Mouse (Mus musculus) ES-Bruce4 (cell line): ENCODE results near the gene B3gnt4. TPM values are rescaled to one million over a fixed set of nuclear protein-coding genes. Genes with fewer than 3 reads are reported as not detected.

Experiments used
- H3K27ac ChIP-seq: 2 replicates; pipeline ENCODE4 v1.5.1; 2012; ENCODE audit warnings: low read length, inconsistent platforms; ENCODE audit not compliant: insufficient read depth
- H3K27me3 ChIP-seq: 2 replicates; pipeline ENCODE4 v1.6.1; 2012; ENCODE audit warnings: mild to moderate bottlenecking, low read length, inconsistent platforms; ENCODE audit not compliant: control insufficient read depth, poor library complexity, insufficient read depth, severe bottlenecking
- H3K36me3 ChIP-seq: 2 replicates; pipeline ENCODE4 v1.6.1; 2012; ENCODE audit warnings: inconsistent platforms, mild to moderate bottlenecking, low read length, moderate library complexity; ENCODE audit not compliant: control insufficient read depth, poor library complexity, insufficient read depth, severe bottlenecking
- H3K4me1 ChIP-seq: one replicate; pipeline ENCODE4 v1.8.1; 2011; ENCODE audit warnings: low read length; ENCODE audit not compliant: control insufficient read depth, insufficient read depth
- H3K4me3 ChIP-seq: 2 replicates; pipeline ENCODE4 v1.5.1; 2011; ENCODE audit warnings: low read depth, mild to moderate bottlenecking, low read length
- H3K9ac ChIP-seq: 2 replicates; pipeline ENCODE4 v1.6.1; 2012; ENCODE audit warnings: low read depth, mild to moderate bottlenecking, inconsistent platforms; ENCODE audit not compliant: poor library complexity, severe bottlenecking
- H3K9me3 ChIP-seq: replicated peaks from 2 replicates; pipeline ENCODE4 v1.6.1; 2012; ENCODE audit warnings: mild to moderate bottlenecking, low read length, inconsistent platforms; ENCODE audit not compliant: control insufficient read depth, poor library complexity, insufficient read depth, severe bottlenecking
- CTCF ChIP-seq: IDR thresholded peaks from one replicate; pipeline ENCODE4 v1.8.1; 2011; ENCODE audit warnings: low read depth, low read length
- EP300 ChIP-seq: IDR thresholded peaks from 2 replicates; pipeline ENCODE4 v1.6.1; 2011; ENCODE audit warnings: low read depth, low read length; ENCODE audit not compliant: insufficient read depth
- POLR2A ChIP-seq: IDR thresholded peaks from one replicate; pipeline ENCODE4 v1.8.1; 2011; ENCODE audit warnings: low read length; ENCODE audit not compliant: insufficient read depth
- polyA plus RNA-seq: library from polyadenylated mRNA; stranded (reverse); fragments of >200 nt; gene quantifications from 2 replicates; pipeline ENCODE4 v1.2.4, GENCODE M21; 2011; ENCODE audit warnings: low read depth; ENCODE audit not compliant: missing spikeins, insufficient read depth, insufficient read length

The B3gnt4 gene
- polyA plus RNA-seq, 1 experiment, result 0.85 TPM

DNA sequence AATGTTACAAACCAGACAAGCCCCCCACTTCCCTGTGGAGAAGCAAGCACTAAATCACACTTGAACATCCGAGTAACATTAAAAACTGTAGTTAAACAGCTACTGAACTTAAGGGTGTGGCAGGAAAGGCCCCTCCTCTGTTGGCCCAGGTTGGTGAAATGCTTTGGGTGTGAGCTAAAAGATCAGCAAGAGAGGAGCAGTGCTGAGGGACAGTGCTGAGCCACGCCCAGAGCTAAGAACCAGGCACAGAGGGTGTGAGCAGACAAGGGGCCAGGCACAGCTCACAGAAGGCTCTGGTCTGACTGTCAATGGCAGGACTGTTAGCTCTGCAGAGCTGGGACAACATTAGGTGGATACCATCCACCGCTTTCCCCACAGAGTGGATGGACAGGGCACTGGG, 1.8 kb downstream of the B3gnt4 start:
- Histone ChIP-seq H3K9me3 (no peaks in the 10 kb centered on the region), H3K9ac (no peak overlapping the region), H3K4me3 (no peak overlapping the region), H3K27me3 (no peaks in the 10 kb centered on the region), H3K27ac (no peak overlapping the region), H3K4me1 (peaks cover 7% of the 10 kb centered on the region), H3K36me3 (peaks cover 9% of the 10 kb centered on the region)
- TF ChIP-seq CTCF (no peak), EP300 (no peak), POLR2A (no peak)

GRCm38 (mm10) chr5:123514871-123515270, 4.6 kb downstream of the B3gnt4 start:
- TF ChIP-seq EP300 (no peak), POLR2A (no peak), CTCF (no peak)
- H3K27ac ChIP-seq, result no peak overlapping the region
- no peaks in the 10 kb centered on the region for H3K9me3 ChIP-seq
- peaks cover 20% of the 10 kb centered on the region for H3K36me3 ChIP-seq
- H3K4me1 ChIP-seq, result peaks cover 7% of the 10 kb centered on the region
- no peak overlapping the region for H3K9ac ChIP-seq
- no peak overlapping the region for H3K4me3 ChIP-seq
- no peaks in the 10 kb centered on the region for H3K27me3 ChIP-seq

GRCm38 (mm10) chr5:123520666-123521065, 10.4 kb downstream of the B3gnt4 start:
- H3K4me3 ChIP-seq, result no peak overlapping the region
- H3K9ac ChIP-seq, result no peak overlapping the region
- TF ChIP-seq CTCF (no peak), POLR2A (no peak), EP300 (no peak)
- no peaks in the 10 kb centered on the region for H3K9me3 ChIP-seq
- H3K27ac ChIP-seq, result no peak overlapping the region
- no peaks in the 10 kb centered on the region for H3K27me3 ChIP-seq
- H3K36me3 ChIP-seq, result peaks cover 18% of the 10 kb centered on the region
- no peaks in the 10 kb centered on the region for H3K4me1 ChIP-seq

DNA sequence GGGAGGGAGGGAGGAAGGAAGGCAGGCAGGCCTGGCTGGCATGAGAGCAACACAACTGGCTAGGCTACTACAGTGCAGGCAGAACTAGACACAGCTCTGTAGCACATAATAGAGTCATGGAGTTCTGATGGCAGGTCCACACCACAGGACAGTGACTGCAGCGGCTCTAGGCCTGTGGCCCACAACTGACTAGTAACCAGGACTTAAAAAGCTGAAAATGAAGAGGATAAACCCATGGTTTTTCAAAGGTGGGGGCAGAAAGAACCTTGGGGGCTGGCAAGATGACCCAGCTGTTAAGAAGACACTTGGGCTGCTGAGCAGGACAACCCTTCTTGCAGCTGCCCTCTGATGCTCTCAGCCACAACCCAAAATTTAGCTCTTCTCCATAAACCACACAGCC, 11.4 kb downstream of the B3gnt4 start:
- no peaks in the 10 kb centered on the region for H3K27me3 ChIP-seq
- H3K9me3 ChIP-seq, result no peaks in the 10 kb centered on the region
- H3K36me3 ChIP-seq, result peaks cover 12% of the 10 kb centered on the region
- H3K4me1 ChIP-seq, result no peaks in the 10 kb centered on the region
- H3K27ac ChIP-seq, result no peak overlapping the region
- no peak overlapping the region for H3K9ac ChIP-seq
- TF ChIP-seq EP300 (no peak), POLR2A (no peak), CTCF (no peak)
- H3K4me3 ChIP-seq, result no peak overlapping the region

- no peaks in the 10 kb centered on the region for H3K4me1 ChIP-seq
- no peak overlapping the region for H3K27ac ChIP-seq
- peaks cover 11% of the 10 kb centered on the region for H3K36me3 ChIP-seq
- no peaks in the 10 kb centered on the region for H3K27me3 ChIP-seq
- H3K9me3 ChIP-seq, result no peaks in the 10 kb centered on the region
- no peak overlapping the region for H3K9ac ChIP-seq
- TF ChIP-seq EP300, result no peak
- no peak for TF ChIP-seq POLR2A
- no peak overlapping the region for H3K4me3 ChIP-seq
Observed at GRCm38 (mm10) chr5:123522166-123522565, 11.9 kb downstream of the B3gnt4 start.

DNA sequence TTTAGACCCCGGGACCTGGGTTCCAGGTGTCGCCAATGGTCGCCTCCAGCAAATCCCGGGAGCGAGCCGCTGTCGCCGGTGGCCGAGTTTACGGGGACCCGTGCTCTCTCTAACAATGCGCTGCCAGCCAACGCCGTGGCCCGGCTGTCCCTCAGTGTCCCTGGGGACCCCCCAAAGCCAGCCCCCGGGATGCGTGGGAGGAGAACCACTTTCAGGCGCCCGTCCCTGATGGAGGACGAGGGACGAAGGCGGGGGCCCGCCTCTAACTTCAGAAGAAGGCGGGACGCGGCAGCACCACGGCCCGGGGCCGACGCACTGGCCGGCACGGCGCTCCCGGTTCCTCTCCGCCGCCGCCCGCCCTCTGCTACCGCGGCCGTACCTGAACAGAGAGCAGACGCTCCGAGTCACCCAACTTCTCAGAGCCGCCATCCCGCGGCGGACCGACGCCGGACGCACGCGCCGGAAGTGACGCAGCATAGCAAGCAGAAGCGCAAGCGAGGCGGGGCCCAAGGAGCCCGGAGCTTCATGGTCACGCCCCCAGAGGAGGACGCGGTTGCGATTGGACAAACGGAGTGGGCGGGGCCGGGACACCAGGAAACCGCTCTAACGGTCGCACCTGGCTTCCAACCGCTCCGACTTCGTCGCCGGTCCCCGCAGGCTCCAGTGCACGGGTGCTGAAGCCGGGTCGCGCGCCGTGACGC, 13.6 kb downstream of the B3gnt4 start, which contains the start of gene Diablo:
Gene Diablo, minus strand, starts transcription at position 485 of the 701 bp plus-strand sequence.
- Histone ChIP-seq H3K27me3 (no peaks in the 10 kb centered on the region), H3K27ac (no peak within 1 kb of the TSS), H3K36me3 (peaks cover 7% of the 10 kb centered on the region), H3K9me3 (no peaks in the 10 kb centered on the region), H3K9ac (peak within 1 kb of the TSS; percentile 87), H3K4me1 (no peaks in the 10 kb centered on the region), H3K4me3 (peak within 1 kb of the TSS; percentile 88)
- no peak for TF ChIP-seq EP300
- no peak for TF ChIP-seq CTCF
- TF ChIP-seq POLR2A, result peak; percentile 82
